17 mouse cellular contexts compared by ENCODE assay signal in the genomic region with DNA sequence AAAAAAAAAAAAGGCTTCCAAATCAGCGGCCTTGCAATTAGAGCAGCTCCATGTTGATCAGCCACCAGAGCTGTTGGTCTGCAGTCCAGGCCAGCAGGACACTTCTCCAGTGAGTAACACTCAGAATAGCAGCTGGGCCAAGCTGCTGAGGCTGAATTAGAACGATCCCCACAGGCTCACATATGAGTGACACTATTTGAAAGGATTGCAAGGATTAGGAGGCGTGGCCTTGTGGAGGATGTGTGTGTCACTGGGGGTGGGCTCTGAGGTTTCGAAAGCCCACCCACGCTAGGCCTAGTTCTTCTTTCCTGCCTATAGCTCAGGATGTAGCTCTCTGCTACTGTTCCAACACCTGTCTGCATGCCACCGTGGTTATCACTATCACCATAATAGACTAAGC.
"Had no signal": no experiment of that assay in that cellular context is flagged by ENCODE, and none has a peak within 500 bp of the region (broad histone marks: within the 10 kb centered on the region; RNA-seq: fewer than 3 reads in every experiment).

No protein-coding gene starts in this region.

- DNase-seq: retina, postnatal 1 day; right cerebral cortex, adult 18-20 months; right cerebral cortex, postnatal 14 days; right cerebral cortex, postnatal 25 days; right cerebral cortex, postnatal 4 days; spleen, adult 18-20 months; thymus, adult 18-20 months; thymus, adult 2 months; thymus, postnatal 14 days; thymus, postnatal 25 days; thymus, postnatal 36 days; thymus, postnatal 4 days had no signal

- H3K9me3 ChIP-seq: neural tube, embryonic 12.5 days; neural tube, embryonic 13.5 days; neural tube, embryonic 15.5 days; stomach, embryonic 15.5 days had no signal

- H3K27ac ChIP-seq: neural tube, embryonic 12.5 days; neural tube, embryonic 13.5 days; neural tube, embryonic 15.5 days; stomach, embryonic 15.5 days; stomach, postnatal 0 days had no signal

- H3K27me3 ChIP-seq: neural tube, embryonic 12.5 days; neural tube, embryonic 13.5 days; neural tube, embryonic 15.5 days; stomach, embryonic 15.5 days had no signal

- H3K9ac ChIP-seq: neural tube, embryonic 12.5 days; neural tube, embryonic 13.5 days; neural tube, embryonic 15.5 days; stomach, embryonic 15.5 days had no signal

- H3K4me2 ChIP-seq: neural tube, embryonic 12.5 days; neural tube, embryonic 13.5 days; neural tube, embryonic 15.5 days; stomach, embryonic 15.5 days had no signal

- H3K36me3 ChIP-seq: neural tube, embryonic 15.5 days; stomach, embryonic 15.5 days had no signal

- H3K4me1 ChIP-seq: neural tube, embryonic 15.5 days; stomach, embryonic 15.5 days had no signal

- H3K4me3 ChIP-seq: neural tube, embryonic 12.5 days; neural tube, embryonic 13.5 days; neural tube, embryonic 15.5 days; stomach, embryonic 15.5 days had no signal
